Mouse (Mus musculus) stomach, embryonic 14.5 days (tissue): ENCODE results near the gene Dock7. TPM values are rescaled to one million over a fixed set of nuclear protein-coding genes. Genes with fewer than 3 reads are reported as not detected.

ENCODE experiments used
- ATAC-seq: fragments of 200-750 bp; cut with Nextera tagmentation; 2 replicates; pipeline ENCODE4 v1.8.0; 2017; ENCODE audit warnings: low read depth, moderate TSS enrichment; ENCODE audit not compliant: insufficient number of reproducible peaks, insufficient read depth, low FRiP score
- H3K27ac ChIP-seq: fragments of 300-500 bp; sonication (generic); 2 replicates; pipeline ENCODE4 v1.5.1; 2014; ENCODE audit warnings: mild to moderate bottlenecking, low read length, moderate library complexity, mixed read lengths
- H3K27me3 ChIP-seq: fragments of 300-500 bp; sonication (generic); 2 replicates; pipeline ENCODE4 v1.6.1; 2014; ENCODE audit warnings: low read length, control low read depth, mixed read lengths; ENCODE audit not compliant: control insufficient read depth, insufficient read depth
- H3K36me3 ChIP-seq: fragments of 300-500 bp; sonication (generic); 2 replicates; pipeline ENCODE4 v1.6.1; 2014; ENCODE audit warnings: mild to moderate bottlenecking, control low read depth, low read length, moderate library complexity, mixed read lengths; ENCODE audit not compliant: control insufficient read depth, insufficient read depth
- H3K4me1 ChIP-seq: fragments of 300-500 bp; sonication (generic); 2 replicates; pipeline ENCODE4 v1.6.1; 2014; ENCODE audit warnings: low read length, control low read depth, mixed read lengths; ENCODE audit not compliant: control insufficient read depth, insufficient read depth
- H3K4me2 ChIP-seq: fragments of 300-500 bp; sonication (generic); replicated peaks from 2 replicates; pipeline ENCODE4 v1.6.1; 2014; ENCODE audit warnings: low read depth, low read length, control low read depth
- H3K4me3 ChIP-seq: fragments of 300-500 bp; sonication (generic); 2 replicates; pipeline ENCODE4 v1.5.1; 2014; ENCODE audit warnings: low read depth, low read length, control low read depth
- H3K9ac ChIP-seq: fragments of 300-500 bp; sonication (generic); replicated peaks from 2 replicates; pipeline ENCODE4 v1.6.1; 2014; ENCODE audit warnings: low read depth, mild to moderate bottlenecking, control low read depth, low read length, moderate library complexity, mixed read lengths
- H3K9me3 ChIP-seq: fragments of 300-500 bp; sonication (generic); 2 replicates; pipeline ENCODE4 v1.6.1; 2016; ENCODE audit warnings: low read depth, low read length, control low read depth; ENCODE audit not compliant: control insufficient read depth
- WGBS: fragments of 180-500 bp; shearing (Covaris S2); extraction: QIAGEN DNeasy Blood & Tissue Kit; methylation state at CpG from one replicate; pipeline ENCODE4 v1.1.7; 2014; 5-methylcytosine and 5-hydroxymethylcytosine counted together
- polyA plus RNA-seq: library from polyadenylated mRNA; unstranded; fragments of >200 nt; fragmentation: Nextera tagmentation; extraction: Ambion mirVana; gene quantifications from 2 replicates; pipeline ENCODE4 v1.2.1, GENCODE M21; 2014

The Dock7 gene
- polyA plus RNA-seq, 1 experiment from 2014 or later, result 75.7 TPM

DNA sequence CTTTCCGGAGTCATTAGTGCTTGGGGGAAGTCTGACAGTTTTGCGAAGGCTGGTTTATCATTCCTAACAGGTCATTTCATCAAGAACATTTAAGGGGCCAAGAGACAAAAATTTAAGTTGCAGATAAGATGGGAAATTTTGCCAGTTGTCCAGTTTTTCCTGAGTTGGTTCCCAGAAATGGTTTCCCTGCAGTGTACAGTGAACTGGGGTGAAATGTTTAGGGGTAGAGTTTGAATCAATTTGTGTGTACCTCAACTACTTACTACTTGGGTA, 195.9 kb downstream of the Dock7 start:
- Histone ChIP-seq H3K27me3 (no peaks in the 10 kb centered on the region), H3K9me3 (no peaks in the 10 kb centered on the region), H3K4me2 (peak overlapping the region; percentile 88), H3K9ac (peak overlapping the region; percentile 90), H3K36me3 (no peaks in the 10 kb centered on the region), H3K27ac (peak overlapping the region; percentile 100; the same call in 1 of the 2 replicates), H3K4me3 (peak overlapping the region; percentile 83), H3K4me1 (peaks cover 6% of the 10 kb centered on the region; the same call in 1 of the 2 replicates)
- no peak for ATAC-seq
- WGBS, result 2% methylated on average over 2 of the region's 2 CpGs

DNA sequence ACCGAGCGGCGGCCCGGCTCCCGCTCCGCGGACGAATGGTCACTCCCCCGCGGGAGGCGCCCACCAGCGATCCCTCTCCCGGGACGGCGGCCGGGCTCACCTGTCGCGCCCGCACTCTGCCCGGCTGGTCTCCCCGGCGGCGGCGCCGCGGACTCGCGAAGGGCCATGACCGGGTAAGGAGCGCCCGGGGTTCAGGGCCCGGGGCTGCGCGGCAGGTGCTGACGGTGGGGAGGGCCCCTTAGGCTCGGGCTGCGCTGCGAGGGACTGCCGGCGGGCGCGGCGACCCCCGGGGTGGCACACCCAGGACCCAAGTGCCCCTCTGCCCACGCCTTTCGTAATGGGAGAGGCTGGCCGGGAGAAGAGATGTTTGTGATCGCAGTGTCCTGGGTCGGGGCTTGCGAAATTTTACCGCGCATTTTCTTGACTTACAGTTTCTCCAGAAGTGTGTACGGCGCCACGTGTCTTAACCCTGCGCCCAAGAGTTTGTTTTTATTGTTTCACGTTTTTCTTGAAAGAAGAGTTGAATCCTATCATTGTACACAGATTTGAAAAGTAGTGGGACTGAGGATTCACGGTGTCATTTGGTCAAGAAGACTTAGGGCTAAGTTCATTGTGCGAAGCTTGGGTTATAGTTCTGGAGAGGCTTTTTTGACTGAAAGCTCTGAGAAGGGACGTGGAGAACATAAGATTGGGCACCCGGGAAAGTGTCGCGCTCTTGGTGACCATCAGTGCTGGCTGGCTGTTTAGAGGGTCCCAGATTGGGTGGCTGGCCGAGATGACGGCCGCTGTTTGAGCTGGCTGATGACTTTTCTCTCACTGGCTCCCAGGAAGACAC, 196.4 kb downstream of the Dock7 start:
- Histone ChIP-seq H3K9me3 (no peaks in the 10 kb centered on the region), H3K4me3 (peak overlapping the region; percentile 83), H3K27me3 (no peaks in the 10 kb centered on the region), H3K36me3 (no peaks in the 10 kb centered on the region), H3K9ac (peak overlapping the region; percentile 90), H3K27ac (peak overlapping the region; percentile 100), H3K4me1 (peaks cover 6% of the 10 kb centered on the region; the same call in 1 of the 2 replicates), H3K4me2 (peak overlapping the region; percentile 88)
- ATAC-seq, result peak; percentile 1; the same call in 1 of the 2 replicates
- WGBS, result 2% methylated on average over 66 of the region's 66 CpGs

DNA sequence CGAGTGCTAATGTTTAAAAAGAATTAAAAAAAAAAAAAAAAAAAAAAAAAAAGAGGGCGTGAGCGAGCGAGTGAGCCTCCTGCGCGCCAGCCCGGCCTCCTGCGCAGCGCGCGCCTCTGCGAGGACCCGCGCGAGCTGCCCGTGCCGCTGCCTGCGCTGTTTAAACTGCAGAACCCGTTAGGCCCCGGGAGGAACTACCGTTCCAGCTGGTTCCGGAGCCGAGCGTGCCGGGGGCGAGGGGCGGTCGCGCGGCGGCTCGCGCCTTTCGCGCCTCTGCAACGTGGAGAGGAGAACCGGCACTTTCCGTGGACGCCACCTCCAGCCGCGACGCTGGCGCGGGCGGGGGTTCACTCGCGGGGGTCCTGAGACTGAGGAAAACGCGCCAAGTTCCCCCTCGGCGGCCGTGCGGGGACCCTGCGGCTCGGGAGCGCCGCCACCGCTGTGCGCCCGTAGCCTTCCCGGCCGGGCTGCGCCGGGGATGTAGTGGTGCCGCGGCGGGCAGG, 197.1 kb downstream of the Dock7 start, which contains the start of gene Usp1:
Gene Usp1, plus strand, starts transcription at position 243 of the 503 bp plus-strand sequence.
- Histone ChIP-seq H3K27me3 (no peaks in the 10 kb centered on the region), H3K4me2 (peak within 1 kb of the TSS; percentile 89), H3K36me3 (no peaks in the 10 kb centered on the region), H3K4me1 (peaks cover 6% of the 10 kb centered on the region; the same call in 1 of the 2 replicates), H3K9me3 (no peaks in the 10 kb centered on the region), H3K4me3 (peak within 1 kb of the TSS; percentile 83), H3K27ac (peak within 1 kb of the TSS; percentile 100), H3K9ac (peak within 1 kb of the TSS; percentile 90)
- ATAC-seq, result peak; percentile 42; the same call in 1 of the 2 replicates
- WGBS, result under 1% methylated on average over 56 of the region's 67 CpGs

DNA sequence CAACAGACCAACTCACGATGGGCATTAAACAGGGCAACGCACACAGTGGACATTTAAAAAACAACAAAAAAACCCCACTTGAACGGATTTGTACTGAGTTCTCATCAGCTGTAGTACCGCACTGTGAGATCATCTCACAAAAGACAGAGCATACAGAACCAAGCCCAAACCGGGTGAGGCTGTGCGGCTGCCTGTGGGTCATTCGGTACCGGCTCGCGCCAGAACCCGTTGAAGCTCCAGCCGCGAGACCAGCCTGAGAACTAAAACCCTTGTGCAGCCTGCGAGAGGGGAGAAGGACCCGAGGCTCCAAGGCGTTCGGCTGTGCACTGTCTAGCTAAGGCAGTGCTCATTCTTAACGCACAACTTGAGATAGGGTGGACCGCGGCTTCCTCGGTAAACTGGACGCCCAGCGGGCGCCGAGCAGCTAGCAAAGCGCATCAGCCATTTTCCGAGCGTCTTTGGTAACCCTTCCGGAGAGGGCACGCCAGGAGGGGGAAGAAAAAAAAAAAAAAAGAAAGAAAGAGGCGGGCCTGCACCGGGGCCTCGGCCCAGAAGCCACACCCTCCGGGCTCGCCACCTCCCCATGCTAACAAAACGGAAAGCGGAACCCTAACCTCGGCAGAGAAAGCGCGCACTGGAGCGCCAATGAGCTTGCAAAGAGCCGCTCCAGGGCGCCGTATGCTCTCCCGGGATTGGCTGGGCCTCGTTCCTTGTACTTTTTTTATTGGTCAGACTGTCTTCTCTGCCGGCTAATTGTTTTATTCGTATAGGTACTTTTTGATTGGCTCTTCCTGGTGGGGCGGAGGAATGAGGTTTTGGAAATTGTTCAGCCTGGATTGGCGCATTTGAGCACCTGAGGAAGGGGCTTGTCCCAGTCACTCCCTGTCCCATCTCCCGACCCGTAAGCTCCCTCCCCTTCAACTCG, 197.8 kb downstream of the Dock7 start:
- peaks cover 6% of the 10 kb centered on the region; the same call in 1 of the 2 replicates for H3K4me1 ChIP-seq
- no peaks in the 10 kb centered on the region for H3K27me3 ChIP-seq
- H3K4me2 ChIP-seq, result peak overlapping the region; percentile 89
- WGBS, result under 1% methylated on average over 53 of the region's 53 CpGs
- no peaks in the 10 kb centered on the region for H3K36me3 ChIP-seq
- peak overlapping the region; percentile 100 for H3K27ac ChIP-seq
- H3K9me3 ChIP-seq, result no peaks in the 10 kb centered on the region
- H3K4me3 ChIP-seq, result peak overlapping the region; percentile 83
- peak overlapping the region; percentile 90 for H3K9ac ChIP-seq
- ATAC-seq, result peak; percentile 95

DNA sequence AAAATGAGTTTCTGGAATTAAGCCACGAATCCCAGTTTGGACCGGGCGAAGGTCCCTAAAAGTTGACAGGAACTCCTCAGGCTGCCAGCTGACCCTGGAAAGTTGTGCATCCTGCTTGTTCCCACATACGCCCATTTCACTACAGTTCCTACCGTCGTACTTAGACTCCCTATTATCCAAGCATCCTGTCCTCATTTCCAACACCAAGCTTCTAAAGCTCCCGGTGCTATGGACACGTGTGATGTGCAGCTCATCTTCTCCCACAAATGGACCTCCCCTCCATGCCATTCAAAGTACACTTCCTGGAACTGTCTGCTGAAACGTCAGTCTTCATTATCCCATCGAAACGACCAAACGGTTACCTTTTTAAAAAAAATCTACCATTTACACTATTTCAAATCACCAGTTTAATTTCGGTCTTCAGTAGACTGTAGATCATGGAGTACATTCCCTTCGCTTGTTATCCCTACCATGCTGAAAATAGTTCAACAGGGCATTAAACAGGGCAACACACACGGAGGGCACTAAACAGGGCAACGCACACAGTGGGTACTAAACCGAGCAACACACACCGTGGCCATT, 198.6 kb downstream of the Dock7 start:
- ATAC-seq, result no peak
- Histone ChIP-seq H3K4me3 (peak overlapping the region; percentile 83), H3K27me3 (no peaks in the 10 kb centered on the region), H3K4me1 (peaks cover 6% of the 10 kb centered on the region; the same call in 1 of the 2 replicates), H3K9me3 (no peaks in the 10 kb centered on the region), H3K4me2 (peak overlapping the region; percentile 89), H3K9ac (peak overlapping the region; percentile 90), H3K36me3 (no peaks in the 10 kb centered on the region), H3K27ac (peak overlapping the region; percentile 98)
- 11% methylated on average over 18 of the region's 18 CpGs for WGBS

DNA sequence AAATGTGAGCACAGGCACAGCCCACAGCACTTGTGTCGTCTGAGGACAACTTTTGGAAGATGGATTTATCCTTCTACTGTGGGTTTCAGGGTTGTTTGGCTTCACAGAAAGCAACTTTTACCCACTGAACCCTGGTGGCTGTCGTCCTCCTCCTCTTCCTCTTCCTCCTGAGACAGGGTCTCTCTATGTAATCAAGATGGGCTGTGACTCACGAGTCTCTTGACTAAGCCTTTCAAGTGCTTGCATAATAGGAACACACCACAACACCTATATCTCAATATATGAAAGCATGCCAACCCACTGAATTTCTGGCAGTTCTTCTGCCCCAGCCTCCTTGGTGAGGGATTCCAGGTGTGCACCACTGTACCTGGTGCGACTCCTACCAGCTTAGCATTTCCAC, 199.8 kb downstream of the Dock7 start:
- no peaks in the 10 kb centered on the region for H3K9me3 ChIP-seq
- H3K27ac ChIP-seq, result no peak overlapping the region
- H3K36me3 ChIP-seq, result no peaks in the 10 kb centered on the region
- no peak overlapping the region for H3K4me3 ChIP-seq
- no peak overlapping the region for H3K9ac ChIP-seq
- no peak overlapping the region for H3K4me2 ChIP-seq
- WGBS, result 84% methylated on average over 4 of the region's 4 CpGs
- H3K27me3 ChIP-seq, result no peaks in the 10 kb centered on the region
- H3K4me1 ChIP-seq, result peaks cover 4% of the 10 kb centered on the region; the same call in 1 of the 2 replicates
- no peak for ATAC-seq

DNA sequence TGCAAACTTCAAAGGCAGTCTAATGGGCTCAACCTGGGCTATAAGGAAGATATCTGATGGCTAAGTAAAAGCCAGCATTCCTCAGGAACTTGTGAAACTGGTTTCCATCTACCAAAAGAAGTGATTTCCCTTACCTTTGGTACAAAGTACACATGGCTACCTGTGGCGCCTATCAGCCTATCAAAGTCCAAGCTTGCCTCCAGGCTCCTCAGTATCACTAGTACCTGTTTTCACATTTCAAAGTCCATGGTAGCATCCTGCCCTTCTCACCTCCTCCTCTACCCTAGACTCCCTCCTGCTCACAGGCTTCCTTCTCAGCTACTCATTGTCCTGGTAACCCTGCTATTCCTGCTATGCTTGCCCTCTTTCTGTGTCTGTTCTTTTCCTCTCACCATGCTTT, 202.5 kb downstream of the Dock7 start:
- 77% methylated on average over 1 of the region's 1 CpGs for WGBS
- no peak overlapping the region for H3K9ac ChIP-seq
- H3K9me3 ChIP-seq, result no peaks in the 10 kb centered on the region
- H3K27me3 ChIP-seq, result no peaks in the 10 kb centered on the region
- ATAC-seq, result peak; percentile 15; the same call in 1 of the 2 replicates
- no peak overlapping the region for H3K27ac ChIP-seq
- no peak overlapping the region for H3K4me3 ChIP-seq
- no peaks in the 10 kb centered on the region for H3K36me3 ChIP-seq
- H3K4me1 ChIP-seq, result no peaks in the 10 kb centered on the region
- H3K4me2 ChIP-seq, result no peak overlapping the region

DNA sequence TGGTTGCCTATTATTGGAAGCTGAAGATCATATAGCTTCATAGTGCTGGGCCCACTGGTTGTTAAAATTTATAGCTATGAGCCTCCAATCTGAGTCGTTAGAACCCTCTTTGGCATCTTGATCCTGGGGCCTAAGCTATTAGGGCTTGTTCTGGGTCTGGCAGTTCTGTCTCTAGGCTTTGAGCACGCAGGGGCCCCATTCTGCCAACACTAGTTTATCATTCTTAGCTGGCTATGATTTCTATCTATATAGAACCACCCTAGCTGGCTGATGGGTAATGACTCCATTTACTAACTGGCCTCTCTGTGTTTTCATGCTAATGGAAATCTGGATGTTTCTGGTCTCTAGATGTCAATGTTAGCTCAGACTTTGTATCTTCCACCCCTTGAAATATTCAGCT, 203.0 kb downstream of the Dock7 start:
- WGBS, result 72% methylated on average over 2 of the region's 2 CpGs
- H3K9ac ChIP-seq, result no peak overlapping the region
- no peak overlapping the region for H3K4me3 ChIP-seq
- no peak overlapping the region for H3K4me2 ChIP-seq
- H3K27ac ChIP-seq, result no peak overlapping the region
- no peaks in the 10 kb centered on the region for H3K9me3 ChIP-seq
- no peaks in the 10 kb centered on the region for H3K36me3 ChIP-seq
- no peaks in the 10 kb centered on the region for H3K4me1 ChIP-seq
- H3K27me3 ChIP-seq, result no peaks in the 10 kb centered on the region
- ATAC-seq, result no peak
